Comparison of ENCODE assay signal across 7 mouse cellular contexts in the genomic region with DNA sequence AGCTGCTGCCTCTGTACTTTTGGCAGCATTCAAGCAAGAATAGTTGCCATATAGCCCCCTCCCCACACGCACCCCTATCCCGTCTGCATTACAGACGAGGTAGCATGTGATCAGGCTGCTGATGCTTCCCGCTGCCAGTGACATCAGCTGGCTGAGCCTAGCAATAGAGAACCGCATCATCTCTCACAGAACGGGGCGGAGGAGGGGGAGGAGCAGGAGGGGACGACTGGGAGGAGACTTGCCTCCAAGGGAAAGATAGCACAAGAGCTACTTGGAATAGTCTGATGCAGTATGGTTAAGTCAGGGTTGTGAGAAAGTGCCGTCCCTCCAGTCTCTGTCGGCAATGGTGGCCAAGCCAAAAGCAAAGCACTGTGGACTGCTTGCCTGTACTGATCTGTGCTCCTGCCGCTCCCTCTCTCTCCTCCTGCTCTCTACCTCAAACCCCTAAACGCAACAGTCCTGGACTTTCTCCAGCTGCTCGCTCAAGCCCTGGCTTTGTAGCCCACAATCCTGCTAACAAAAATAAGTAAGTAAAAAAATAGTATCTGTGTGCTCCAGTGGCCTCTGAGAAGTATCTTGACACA. TPM values are rescaled to one million over a fixed set of nuclear protein-coding genes. Genes with fewer than 3 reads are reported as not detected.
DNase-seq lines count a peak whose midpoint lies in the region; ATAC-seq lines count a peak whose summit lies in the region.

No protein-coding gene starts in this region.

- H3K9ac ChIP-seq in hindbrain, embryonic 11.5 days (ENCODE audit: low read depth, low read length): no peak overlapping the region; the same call in 1 of the 2 replicates

- no peaks in the 10 kb centered on the region for H3K4me1 ChIP-seq in hindbrain, embryonic 11.5 days (replicated peaks; ENCODE audit: control insufficient read depth, insufficient read depth, low read length)

- WGBS in hindbrain, embryonic 11.5 days: 8% methylated on average over 13 of the region's 13 CpGs

- intact Hi-C loops in left cerebral cortex, postnatal 36 days (cut with DNase I): loop anchor here (5.0 kb wide), 1 partner anchor 80 kb away; no protein-coding TSS in a partner anchor

- H3K27ac ChIP-seq in hindbrain, embryonic 11.5 days (ENCODE audit: low read depth, low read length): no peak overlapping the region

- no peaks in the 10 kb centered on the region for H3K9me3 ChIP-seq in hindbrain, embryonic 11.5 days (ENCODE audit: control insufficient read depth, low read length)

- H3K4me2 ChIP-seq in hindbrain, embryonic 11.5 days (replicated peaks; ENCODE audit: low read depth, low read length): peak overlapping the region; percentile 6

- no peaks in the 10 kb centered on the region for H3K36me3 ChIP-seq in hindbrain, embryonic 11.5 days (ENCODE audit: control insufficient read depth, insufficient read depth, low read length)

- H3K27me3 ChIP-seq in hindbrain, embryonic 11.5 days (ENCODE audit: control insufficient read depth, insufficient read depth, low read length): no peaks in the 10 kb centered on the region

- no peak overlapping the region for H3K4me3 ChIP-seq in hindbrain, embryonic 11.5 days (ENCODE audit: low read depth, low read length)

- DNase-seq in adrenal gland, postnatal 14 days: peak; percentile 77
- DNase-seq in cerebellum, adult 9-10 months: peak; percentile 44
- peak; percentile 69 for DNase-seq in hindbrain, embryonic 11.5 days (ENCODE audit: low spot score)
- peak; percentile 74 to 78 for DNase-seq in left cerebral cortex, postnatal 36 days (ENCODE audit: low spot score in 2 of 2)
- DNase-seq in neural tube, embryonic 10.5 days (ENCODE audit: extremely low spot score, low spot score): peak; percentile 37
- no peak for DNase-seq in ovary, postnatal 10 days (ENCODE audit: low spot score)

- peak; percentile 90 for ATAC-seq in frontal cortex, adult (ENCODE audit: low TSS enrichment)
- peak; percentile 88 for ATAC-seq in hindbrain, embryonic 11.5 days (ENCODE audit: low FRiP score)

RNA-seq across cellular contexts. Expression of a gene that starts 27.4 kb away (rescaled TPM):
- total RNA-seq in adrenal gland, postnatal 14 days (2021): 1,182 and 1,388 TPM in 2 replicates
- polyA plus RNA-seq in hindbrain, embryonic 11.5 days (2014; fragmentation: Nextera tagmentation; extraction: Ambion mirVana): 1,086 and 1,110 TPM in 2 replicates
- 100 to 1,000 TPM; 469 to 487 TPM for total RNA-seq in left cerebral cortex, postnatal 36 days (2021)
